12 mouse cellular contexts compared by ENCODE assay signal in the genomic region with DNA sequence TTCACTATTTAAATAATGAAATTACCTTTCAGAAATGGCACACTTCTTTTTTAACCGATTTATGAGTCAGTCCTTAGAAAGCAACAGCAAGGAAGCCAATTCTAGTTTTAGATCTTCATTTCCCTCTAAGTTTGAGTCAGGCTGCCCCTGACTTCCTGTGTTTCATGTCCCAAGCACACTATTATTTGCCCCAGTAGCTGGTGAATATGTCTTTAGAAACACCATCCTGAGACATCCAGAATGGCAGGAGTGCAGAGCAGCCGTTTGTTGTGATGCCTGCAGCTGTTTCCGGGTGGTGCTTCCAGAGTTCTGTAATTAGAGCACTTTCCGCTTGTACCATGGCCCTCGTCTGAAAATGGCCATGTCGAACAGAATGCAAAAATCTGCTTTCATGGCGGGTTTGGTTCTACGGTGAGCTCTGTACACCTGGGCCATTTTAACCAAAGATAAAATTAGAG.
DNase-seq lines count a peak whose midpoint lies in the region; ATAC-seq and TF ChIP-seq lines count a peak whose summit lies in the region.
"Had no signal": no experiment of that assay in that cellular context is flagged by ENCODE, and none has a peak within 500 bp of the region (broad histone marks: within the 10 kb centered on the region; RNA-seq: fewer than 3 reads in every experiment).

No protein-coding gene starts in this region.

- H3K27ac ChIP-seq in forebrain, postnatal 0 days (ENCODE audit: low read depth, low read length), result no peak overlapping the region
- H3K27ac ChIP-seq in forebrain, embryonic 14.5 days (ENCODE audit: low read depth, low read length), result no peak overlapping the region
- H3K27ac ChIP-seq in liver, postnatal 0 days (ENCODE audit: low read depth), result 0 out of 2 replicates have a peak overlapping the region, but pooled peaks have one; percentile 3
- no peak overlapping the region for H3K27ac ChIP-seq in liver, embryonic 12.5 days
- H3K27ac ChIP-seq: forebrain, embryonic 12.5 days; hindbrain, embryonic 10.5 days had no signal

- no peak overlapping the region for H3K4me2 ChIP-seq in forebrain, postnatal 0 days (ENCODE audit: low read depth)
- H3K4me2 ChIP-seq in forebrain, embryonic 14.5 days (ENCODE audit: low read length), result no peak overlapping the region
- H3K4me2 ChIP-seq in liver, postnatal 0 days (ENCODE audit: low read depth, low read length), result no peak overlapping the region
- H3K4me2 ChIP-seq in liver, embryonic 12.5 days, result no peak overlapping the region
- H3K4me2 ChIP-seq: forebrain, embryonic 12.5 days had no signal

- H3K9me3 ChIP-seq in forebrain, postnatal 0 days (ENCODE audit: low read length), result no peaks in the 10 kb centered on the region
- no peaks in the 10 kb centered on the region for H3K9me3 ChIP-seq in forebrain, embryonic 14.5 days (replicated peaks; ENCODE audit: control insufficient read depth, low read length)
- 0 out of 2 replicates have a peak, but pooled peaks cover 5% of the 10 kb centered on the region for H3K9me3 ChIP-seq in liver, postnatal 0 days (ENCODE audit: low read length)
- no peaks in the 10 kb centered on the region for H3K9me3 ChIP-seq in liver, embryonic 12.5 days (replicated peaks)
- H3K9me3 ChIP-seq: forebrain, embryonic 12.5 days had no signal

- WGBS in forebrain, postnatal 0 days, result 55% methylated on average over 8 of the region's 8 CpGs
- 69% methylated on average over 8 of the region's 8 CpGs for WGBS in forebrain, embryonic 14.5 days
- WGBS in liver, postnatal 0 days (ENCODE audit: insufficient replicate concordance), result 51% methylated on average over 8 of the region's 8 CpGs
- 67% methylated on average over 8 of the region's 8 CpGs for WGBS in liver, embryonic 12.5 days (ENCODE audit: insufficient replicate concordance)

- no peak for TF ChIP-seq EP300 in liver, postnatal 0 days (IDR thresholded peaks at IDR 0.05; ENCODE audit: low read depth)

- ATAC-seq in forebrain, postnatal 0 days, result peak; percentile 38; the same call in 1 of the 2 replicates
- no peak for ATAC-seq in forebrain, embryonic 14.5 days
- no peak for ATAC-seq in liver, postnatal 0 days
- no peak for ATAC-seq in liver, embryonic 12.5 days
- peak; percentile 43 for ATAC-seq in activated CD4-positive, CD25-positive, alpha-beta regulatory T cell, adult 4 months

- H3K36me3 ChIP-seq in forebrain, postnatal 0 days (ENCODE audit: insufficient read depth), result no peaks in the 10 kb centered on the region
- H3K36me3 ChIP-seq in forebrain, embryonic 14.5 days (ENCODE audit: control insufficient read depth, insufficient read depth, low read length), result no peaks in the 10 kb centered on the region
- no peaks in the 10 kb centered on the region for H3K36me3 ChIP-seq in liver, postnatal 0 days (replicated peaks; ENCODE audit: insufficient read depth, low read length)
- peaks cover 8% of the 10 kb centered on the region; the same call in 1 of the 2 replicates for H3K36me3 ChIP-seq in liver, embryonic 12.5 days

- no peak overlapping the region for H3K4me3 ChIP-seq in forebrain, postnatal 0 days (ENCODE audit: low read depth, low read length)
- no peak overlapping the region for H3K4me3 ChIP-seq in forebrain, embryonic 14.5 days (ENCODE audit: low read depth, low read length)
- H3K4me3 ChIP-seq in liver, postnatal 0 days (ENCODE audit: low read depth, low read length), result no peak overlapping the region
- H3K4me3 ChIP-seq in liver, embryonic 12.5 days, result no peak overlapping the region
- H3K4me3 ChIP-seq: forebrain, embryonic 12.5 days; hindbrain, embryonic 10.5 days had no signal

- no peak overlapping the region for H3K9ac ChIP-seq in forebrain, postnatal 0 days
- H3K9ac ChIP-seq in forebrain, embryonic 14.5 days (ENCODE audit: low read length), result no peak overlapping the region
- H3K9ac ChIP-seq in liver, postnatal 0 days (replicated peaks), result no peak overlapping the region
- no peak overlapping the region for H3K9ac ChIP-seq in liver, embryonic 12.5 days
- H3K9ac ChIP-seq: forebrain, embryonic 12.5 days had no signal

- no peak for DNase-seq in forebrain, postnatal 0 days
- no peak for DNase-seq in forebrain, embryonic 14.5 days (ENCODE audit: low spot score)
- DNase-seq in liver, postnatal 0 days, result no peak
- peak; percentile 28 for DNase-seq in induced T-regulatory cell, adult 2 months (ENCODE audit: low read depth)
- no peak for DNase-seq in urinary bladder, postnatal 4 days (ENCODE audit: low spot score in 2 of 2)
- no peak for DNase-seq in retina, embryonic 14.5 days (ENCODE audit: low spot score)
- DNase-seq: cerebellum, adult 18-20 months; kidney, adult 11 months had no signal

- H3K27me3 ChIP-seq in forebrain, postnatal 0 days (ENCODE audit: insufficient read depth, low read length), result no peaks in the 10 kb centered on the region
- no peaks in the 10 kb centered on the region for H3K27me3 ChIP-seq in forebrain, embryonic 14.5 days (replicated peaks; ENCODE audit: control insufficient read depth, insufficient read depth, low read length)
- no peaks in the 10 kb centered on the region for H3K27me3 ChIP-seq in liver, postnatal 0 days (ENCODE audit: insufficient read depth, low read length)
- H3K27me3 ChIP-seq in liver, embryonic 12.5 days (replicated peaks), result no peaks in the 10 kb centered on the region
- H3K27me3 ChIP-seq: forebrain, embryonic 12.5 days had no signal

- TF ChIP-seq CTCF in forebrain, postnatal 0 days (IDR thresholded peaks at IDR 0.05; ENCODE audit: low read depth), result no peak
- no peak for TF ChIP-seq CTCF in liver, postnatal 0 days (IDR thresholded peaks at IDR 0.05; ENCODE audit: low read depth)

- H3K4me1 ChIP-seq in forebrain, postnatal 0 days (ENCODE audit: insufficient read depth), result no peaks in the 10 kb centered on the region
- peaks cover 5% of the 10 kb centered on the region for H3K4me1 ChIP-seq in forebrain, embryonic 14.5 days (ENCODE audit: control insufficient read depth, insufficient read depth, low read length)
- peaks cover 2% of the 10 kb centered on the region; the same call in 1 of the 2 replicates for H3K4me1 ChIP-seq in liver, postnatal 0 days (ENCODE audit: insufficient read depth)
- H3K4me1 ChIP-seq in liver, embryonic 12.5 days, result no peaks in the 10 kb centered on the region

Comparison
In these comparisons a context has a peak if more than half of its experiments do, and no peak if none do; other contexts are left out.
1. ATAC-seq: peak in forebrain, postnatal 0 days (single experiment) and activated CD4-positive, CD25-positive, alpha-beta regulatory T cell, adult 4 months (single experiment); none in forebrain, embryonic 14.5 days (single experiment), liver, postnatal 0 days (single experiment) and liver, embryonic 12.5 days (single experiment).